Mouse (Mus musculus) heart, embryonic 14.5 days (tissue): Measurements from ENCODE around the gene Ppm1m. TPM values are rescaled to one million over a fixed set of nuclear protein-coding genes. Genes with fewer than 3 reads are reported as not detected.

Experiments used
- ATAC-seq: fragments of 200-750 bp; cut with Nextera tagmentation; 2 replicates; pipeline ENCODE4 v1.8.0; 2017; ENCODE audit warnings: low read depth, moderate TSS enrichment; ENCODE audit not compliant: insufficient number of reproducible peaks, insufficient read depth, low FRiP score
- H3K27ac ChIP-seq, 2 experiments: fragments of 200-500 bp in 1 of 2; fragments of 300-500 bp in 1 of 2; sonication (generic) in 1 of 2; replicated peaks in 1 of 2; 2 replicates each; pipeline ENCODE4 v1.5.1; 2012 to 2014; ENCODE audit warnings: low read depth in 2 of 2, low read length in 2 of 2, control low read depth in 1 of 2, mild to moderate bottlenecking in 1 of 2, mixed read lengths in 1 of 2; ENCODE audit not compliant: control insufficient read depth in 1 of 2, insufficient read depth in 1 of 2
- H3K27me3 ChIP-seq: fragments of 300-500 bp; sonication (generic); 2 replicates; pipeline ENCODE4 v1.6.1; 2014; ENCODE audit warnings: mild to moderate bottlenecking, low read length, control low read depth; ENCODE audit not compliant: control insufficient read depth, insufficient read depth
- H3K36me3 ChIP-seq: fragments of 300-500 bp; sonication (generic); 2 replicates; pipeline ENCODE4 v1.6.1; 2014; ENCODE audit warnings: mild to moderate bottlenecking, control low read depth, low read length, mixed read lengths; ENCODE audit not compliant: control insufficient read depth, insufficient read depth
- H3K4me1 ChIP-seq, 2 experiments: fragments of 200-500 bp in 1 of 2; fragments of 300-500 bp in 1 of 2; sonication (generic) in 1 of 2; 2 replicates each; pipeline ENCODE4 v1.6.1; 2012 to 2014; ENCODE audit warnings: low read length in 2 of 2, control low read depth in 1 of 2, mixed read lengths in 1 of 2; ENCODE audit not compliant: control insufficient read depth in 2 of 2, insufficient read depth in 2 of 2
- H3K4me2 ChIP-seq: fragments of 300-500 bp; sonication (generic); 2 replicates; pipeline ENCODE4 v1.6.1; 2014; ENCODE audit warnings: mild to moderate bottlenecking, low read length
- H3K4me3 ChIP-seq, 2 experiments: fragments of 200-500 bp in 1 of 2; fragments of 300-500 bp in 1 of 2; sonication (generic) in 1 of 2; 2 replicates each; pipeline ENCODE4 v1.5.1; 2012 to 2014; ENCODE audit warnings: low read length in 2 of 2, mild to moderate bottlenecking in 2 of 2, control low read depth in 1 of 2, low read depth in 1 of 2, moderate library complexity in 1 of 2; ENCODE audit not compliant: control insufficient read depth in 1 of 2, insufficient read depth in 1 of 2
- H3K9ac ChIP-seq: fragments of 300-500 bp; sonication (generic); 2 replicates; pipeline ENCODE4 v1.6.1; 2014; ENCODE audit warnings: mild to moderate bottlenecking, low read length
- H3K9me3 ChIP-seq: fragments of 300-500 bp; sonication (generic); 2 replicates; pipeline ENCODE4 v1.6.1; 2016; ENCODE audit warnings: low read length, control low read depth; ENCODE audit not compliant: control insufficient read depth
- WGBS: fragments of 180-500 bp; shearing (Covaris S2); extraction: QIAGEN DNeasy Blood & Tissue Kit; methylation state at CpG from one replicate; pipeline ENCODE4 v1.1.7; 2014; 5-methylcytosine and 5-hydroxymethylcytosine counted together
- polyA plus RNA-seq: library from polyadenylated mRNA; unstranded; fragments of >200 nt; fragmentation: Nextera tagmentation; extraction: Ambion mirVana; gene quantifications from 2 replicates; pipeline ENCODE4 v1.2.1, GENCODE M21; 2014

Ppm1m gene
- polyA plus RNA-seq, 1 experiment from 2014 or later = 19.4 TPM

DNA sequence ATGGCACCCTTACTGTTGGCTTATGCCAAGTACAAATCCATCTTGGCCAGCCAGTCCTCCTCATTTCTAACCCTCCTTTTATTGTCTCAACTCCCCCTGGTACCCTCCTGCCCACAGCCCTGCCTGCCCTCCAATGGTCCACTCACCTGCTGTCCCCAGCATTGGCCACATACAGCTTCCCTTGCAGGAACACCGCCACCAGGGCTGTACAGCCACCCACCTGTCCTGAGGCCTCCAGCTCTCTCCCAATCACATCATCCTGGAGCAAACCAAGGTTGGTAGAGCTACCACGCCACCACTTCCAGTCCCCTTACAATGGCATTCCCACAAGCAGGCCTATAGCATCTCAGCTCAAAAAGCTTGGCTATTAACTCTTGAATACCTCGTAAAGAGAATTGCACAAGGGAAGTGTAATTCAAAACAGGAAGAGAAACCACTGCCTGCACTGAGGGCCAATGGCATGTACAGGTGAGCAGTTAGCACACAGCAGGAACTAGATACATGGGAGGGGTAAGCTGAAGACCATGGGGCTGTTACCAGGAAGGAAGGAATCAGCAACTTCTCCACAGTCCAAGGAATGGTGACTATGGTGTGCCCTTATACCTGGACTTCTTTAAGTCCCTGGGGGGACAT is 2.3 kb downstream of the Ppm1m start:
- no peak overlapping the region for H3K4me2 ChIP-seq
- peaks cover 8 to 11% of the 10 kb centered on the region in 2 experiments for H3K4me1 ChIP-seq
- 95% methylated on average over 3 of the region's 3 CpGs for WGBS
- H3K9ac ChIP-seq = no peak overlapping the region
- ATAC-seq = no peak
- H3K27me3 ChIP-seq = no peaks in the 10 kb centered on the region
- no peak overlapping the region for H3K4me3 ChIP-seq
- H3K27ac ChIP-seq = no peak overlapping the region
- H3K36me3 ChIP-seq = peaks cover 43% of the 10 kb centered on the region
- no peaks in the 10 kb centered on the region for H3K9me3 ChIP-seq

DNA sequence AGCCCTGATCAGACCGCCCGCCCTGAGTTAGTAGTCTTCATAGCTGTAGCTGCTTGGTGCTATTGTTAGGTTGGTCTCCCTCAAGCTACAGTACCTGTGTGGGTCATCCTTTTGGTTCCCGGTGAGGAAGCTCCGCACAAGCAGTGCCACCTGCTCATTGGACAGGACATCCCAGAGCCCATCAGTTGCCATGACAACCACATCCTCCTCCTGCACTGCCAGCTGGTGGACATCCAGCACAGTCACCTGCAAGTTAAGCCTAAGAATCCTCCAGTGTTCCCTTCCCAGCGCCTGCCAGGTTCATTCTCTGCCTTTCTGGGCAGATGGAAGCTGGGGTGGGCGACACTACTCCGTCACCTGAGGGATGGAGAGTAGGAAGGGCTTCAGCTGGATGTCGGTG is 3.9 kb downstream of the Ppm1m start:
- Histone ChIP-seq H3K27me3 (no peaks in the 10 kb centered on the region), H3K4me3 (no peak overlapping the region), H3K9ac (no peak overlapping the region), H3K4me2 (no peak overlapping the region), H3K4me1 (peaks cover 8 to 10% of the 10 kb centered on the region in 2 experiments), H3K27ac (no peak overlapping the region), H3K36me3 (peaks cover 58% of the 10 kb centered on the region), H3K9me3 (no peaks in the 10 kb centered on the region)
- no peak for ATAC-seq
- 89% methylated on average over 8 of the region's 8 CpGs for WGBS

DNA sequence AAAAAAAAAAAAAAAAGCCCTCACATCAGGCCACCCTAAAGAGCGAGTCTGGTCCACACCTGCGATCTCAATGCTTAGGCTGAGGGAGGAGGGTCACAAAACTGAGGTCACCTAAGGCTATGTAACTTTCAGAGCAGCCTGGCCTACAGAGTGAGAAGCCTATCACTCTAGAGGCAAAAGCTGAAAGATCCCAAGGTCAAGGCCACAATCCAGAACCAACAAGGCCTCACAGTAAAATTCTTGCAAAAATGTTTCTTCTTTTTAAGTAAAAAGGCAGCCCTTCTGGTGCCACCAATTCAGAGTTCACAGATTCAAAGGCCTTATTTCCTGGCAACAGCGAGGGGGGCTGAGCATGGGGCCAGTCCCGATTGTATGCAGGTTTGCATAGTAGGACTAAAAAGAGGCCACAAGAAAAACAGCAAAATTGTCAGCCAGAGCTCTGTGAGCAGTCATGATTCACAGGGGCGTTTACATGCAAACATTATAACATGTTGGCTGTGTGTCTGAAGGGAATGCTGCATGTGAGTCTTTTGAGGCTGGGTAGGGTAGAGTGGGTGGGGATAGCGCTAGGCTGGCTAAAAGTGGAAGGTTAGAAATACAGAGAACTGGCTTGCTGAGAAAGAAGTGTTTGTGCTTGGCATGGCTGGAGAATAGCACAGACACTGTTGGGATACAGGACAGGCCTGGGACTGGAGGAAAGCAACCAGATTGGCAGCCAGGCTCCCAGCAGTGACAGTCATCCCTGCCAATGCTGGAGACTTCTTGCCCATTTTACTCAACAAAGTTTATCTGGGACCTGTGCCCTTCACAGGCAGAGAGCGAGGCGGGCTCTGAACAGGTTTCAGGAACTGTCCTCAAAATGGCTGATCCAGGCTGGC is 5.4 kb downstream of the Ppm1m start:
- WGBS = 87% methylated on average over 8 of the region's 8 CpGs
- no peak overlapping the region for H3K4me2 ChIP-seq
- no peaks in the 10 kb centered on the region for H3K27me3 ChIP-seq
- no peak for ATAC-seq
- H3K36me3 ChIP-seq = peaks cover 73% of the 10 kb centered on the region
- no peak overlapping the region for H3K27ac ChIP-seq
- no peak overlapping the region for H3K9ac ChIP-seq
- no peak overlapping the region for H3K4me3 ChIP-seq
- peaks cover 3 to 5% of the 10 kb centered on the region in 2 experiments; a peak in 2 of 4 replicates for H3K4me1 ChIP-seq
- H3K9me3 ChIP-seq = no peaks in the 10 kb centered on the region

- no peak for ATAC-seq
- H3K4me1 ChIP-seq = no peaks in the 10 kb centered on the region
- no peak overlapping the region for H3K4me3 ChIP-seq
- H3K27ac ChIP-seq = no peak overlapping the region
- 100% methylated on average over 1 of the region's 1 CpGs for WGBS
- no peaks in the 10 kb centered on the region for H3K9me3 ChIP-seq
- H3K4me2 ChIP-seq = no peak overlapping the region
- H3K27me3 ChIP-seq = no peaks in the 10 kb centered on the region
- peaks cover 85% of the 10 kb centered on the region for H3K36me3 ChIP-seq
- no peak overlapping the region for H3K9ac ChIP-seq
These were observed 6.5 kb downstream of the Ppm1m start for GRCm38 (mm10) chr9:106192998-106193397.

- no peak for ATAC-seq
- Histone ChIP-seq H3K9me3 (no peaks in the 10 kb centered on the region), H3K36me3 (peaks cover 95% of the 10 kb centered on the region), H3K9ac (no peak overlapping the region), H3K4me2 (no peak overlapping the region), H3K4me1 (no peaks in the 10 kb centered on the region), H3K27me3 (no peaks in the 10 kb centered on the region), H3K27ac (no peak overlapping the region), H3K4me3 (no peak overlapping the region)
- WGBS = 92% methylated on average over 8 of the region's 8 CpGs
These were observed 7.5 kb downstream of the Ppm1m start for GRCm38 (mm10) chr9:106192024-106192423.

DNA sequence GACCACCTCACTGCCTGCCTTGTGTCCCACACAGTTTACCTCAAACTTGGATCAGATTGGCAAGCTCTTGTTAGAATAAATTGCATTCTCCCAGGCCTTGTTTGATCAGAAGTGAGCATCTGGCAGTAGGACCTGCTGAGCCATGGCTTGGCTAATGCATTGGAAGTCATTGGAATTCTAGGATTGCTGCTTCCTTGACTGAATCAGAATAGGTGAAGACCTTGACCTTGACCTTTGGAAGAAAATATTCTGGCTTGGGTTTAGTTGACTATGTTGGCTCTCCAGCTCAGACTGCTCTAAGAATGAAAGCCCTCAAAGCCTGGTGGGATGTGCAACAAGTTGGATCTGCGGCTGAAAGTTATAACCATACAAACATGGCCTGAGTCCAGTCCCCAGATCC is 8.2 kb downstream of the Ppm1m start:
- no peak for ATAC-seq
- H3K4me1 ChIP-seq = no peaks in the 10 kb centered on the region
- WGBS = 81% methylated on average over 1 of the region's 1 CpGs
- H3K36me3 ChIP-seq = peaks cover 96% of the 10 kb centered on the region
- no peaks in the 10 kb centered on the region for H3K27me3 ChIP-seq
- H3K9me3 ChIP-seq = no peaks in the 10 kb centered on the region
- no peak overlapping the region for H3K4me2 ChIP-seq
- H3K9ac ChIP-seq = no peak overlapping the region
- H3K4me3 ChIP-seq = no peak overlapping the region
- no peak overlapping the region for H3K27ac ChIP-seq

- no peak overlapping the region for H3K27ac ChIP-seq
- WGBS = 90% methylated on average over 5 of the region's 5 CpGs
- no peaks in the 10 kb centered on the region for H3K9me3 ChIP-seq
- no peak overlapping the region for H3K4me2 ChIP-seq
- no peak overlapping the region for H3K4me3 ChIP-seq
- no peak for ATAC-seq
- H3K9ac ChIP-seq = no peak overlapping the region
- peaks cover 0 to 4% of the 10 kb centered on the region in 2 experiments; a peak in 1 of 4 replicates for H3K4me1 ChIP-seq
- H3K27me3 ChIP-seq = no peaks in the 10 kb centered on the region
- H3K36me3 ChIP-seq = peaks cover 99% of the 10 kb centered on the region
These were observed 15.6 kb downstream of the Ppm1m start for GRCm38 (mm10) chr9:106183996-106184395.
